Mouse (Mus musculus): Measurements from ENCODE around the gene Gnaq. TPM values are rescaled to one million over a fixed set of nuclear protein-coding genes. Genes with fewer than 3 reads are reported as not detected.
A peak's percentile ranks its signal among the peaks of the same experiment; 100 is the strongest.
"Not testable (repeated sequence)": the region's sequence is repeated elsewhere in the genome, so short reads cannot be mapped to it uniquely, and the experiment has no call there.

The Gnaq gene
- 20.9 and 27.5 TPM in 2 replicates for polyA plus RNA-seq (2016; fragmentation: Nextera tagmentation; extraction: Ambion mirVana)

GRCm38 (mm10) chr19:16132791-16132864 is at the start of gene Gnaq:
Gnaq (plus strand) TSS chr19:16132831.
- H3K36me3 ChIP-seq: no peaks in the 10 kb centered on the region
- 8% methylated on average over 14 of the region's 14 CpGs for WGBS
- no peaks in the 10 kb centered on the region for H3K27me3 ChIP-seq (ENCODE audit: low read depth, poor library complexity, severe bottlenecking)
- H3K9me3 ChIP-seq (replicated peaks): no peaks in the 10 kb centered on the region
- peak within 1 kb of the TSS; percentile 96 for H3K4me3 ChIP-seq
- H3K27ac ChIP-seq (replicated peaks): peak within 1 kb of the TSS; percentile 99
- no peak for DNase-seq (ENCODE audit: low spot score)
- H3K4me1 ChIP-seq: peaks cover 49% of the 10 kb centered on the region

- DNase-seq (ENCODE audit: low spot score); H3K4me1 ChIP-seq; H3K36me3 ChIP-seq; H3K27ac ChIP-seq (replicated peaks); H3K27me3 ChIP-seq (ENCODE audit: low read depth, poor library complexity, severe bottlenecking); H3K9me3 ChIP-seq (replicated peaks); H3K4me3 ChIP-seq: not testable (repeated sequence)
- WGBS: 96% methylated on average over 21 of the region's 21 CpGs
Measured at GRCm38 (mm10) chr19:16083981-16084630, 48.5 kb upstream of the Gnaq start.

GRCm38 (mm10) chr19:16085248-16085647 is 47.4 kb upstream of the Gnaq start:
- H3K4me3 ChIP-seq: no peak overlapping the region
- H3K9me3 ChIP-seq (replicated peaks): peaks cover 8% of the 10 kb centered on the region
- H3K4me1 ChIP-seq: no peaks in the 10 kb centered on the region
- no peak overlapping the region for H3K27ac ChIP-seq (replicated peaks)
- WGBS: 78% methylated on average over 4 of the region's 4 CpGs
- H3K27me3 ChIP-seq (ENCODE audit: low read depth, poor library complexity, severe bottlenecking): no peaks in the 10 kb centered on the region
- no peak for DNase-seq (ENCODE audit: low spot score)
- H3K36me3 ChIP-seq: no peaks in the 10 kb centered on the region

GRCm38 (mm10) chr19:16086154-16086553 is 46.5 kb upstream of the Gnaq start:
- DNase-seq (ENCODE audit: low spot score): no peak
- H3K4me3 ChIP-seq: no peak overlapping the region
- H3K36me3 ChIP-seq: no peaks in the 10 kb centered on the region
- no peaks in the 10 kb centered on the region; the same call in 1 of the 2 replicates for H3K9me3 ChIP-seq (replicated peaks)
- no peak overlapping the region for H3K27ac ChIP-seq (replicated peaks)
- no peaks in the 10 kb centered on the region for H3K4me1 ChIP-seq
- no peaks in the 10 kb centered on the region for H3K27me3 ChIP-seq (ENCODE audit: low read depth, poor library complexity, severe bottlenecking)

GRCm38 (mm10) chr19:16086581-16086980 is 46.0 kb upstream of the Gnaq start:
- Histone ChIP-seq H3K9me3 (replicated peaks) (no peaks in the 10 kb centered on the region; the same call in 1 of the 2 replicates), H3K36me3 (no peaks in the 10 kb centered on the region), H3K4me1 (no peaks in the 10 kb centered on the region), H3K27ac (replicated peaks) (no peak overlapping the region), H3K4me3 (no peak overlapping the region), H3K27me3 (ENCODE audit: low read depth, poor library complexity, severe bottlenecking) (no peaks in the 10 kb centered on the region)
- no peak for DNase-seq (ENCODE audit: low spot score)

GRCm38 (mm10) chr19:16087391-16087790 is 45.2 kb upstream of the Gnaq start:
- DNase-seq (ENCODE audit: low spot score): no peak
- Histone ChIP-seq H3K4me1 (no peaks in the 10 kb centered on the region), H3K9me3 (replicated peaks) (no peaks in the 10 kb centered on the region), H3K27ac (replicated peaks) (no peak overlapping the region), H3K36me3 (no peaks in the 10 kb centered on the region), H3K27me3 (ENCODE audit: low read depth, poor library complexity, severe bottlenecking) (no peaks in the 10 kb centered on the region), H3K4me3 (no peak overlapping the region)

- no peaks in the 10 kb centered on the region for H3K9me3 ChIP-seq (replicated peaks)
- DNase-seq (ENCODE audit: low spot score): no peak
- WGBS: 83% methylated on average over 4 of the region's 4 CpGs
- H3K27me3 ChIP-seq (ENCODE audit: low read depth, poor library complexity, severe bottlenecking): no peaks in the 10 kb centered on the region
- no peak overlapping the region for H3K4me3 ChIP-seq
- no peaks in the 10 kb centered on the region for H3K36me3 ChIP-seq
- H3K27ac ChIP-seq (replicated peaks): no peak overlapping the region
- no peaks in the 10 kb centered on the region for H3K4me1 ChIP-seq
Measured at GRCm38 (mm10) chr19:16093616-16094015, 39.0 kb upstream of the Gnaq start.

- H3K27ac ChIP-seq (replicated peaks): no peak overlapping the region
- H3K27me3 ChIP-seq (ENCODE audit: low read depth, poor library complexity, severe bottlenecking): no peaks in the 10 kb centered on the region
- whole genome bisulfite sequencing: 87% methylated on average over 3 of the region's 3 CpGs
- no peaks in the 10 kb centered on the region for H3K36me3 ChIP-seq
- H3K9me3 ChIP-seq (replicated peaks): no peaks in the 10 kb centered on the region
- no peak overlapping the region for H3K4me3 ChIP-seq
- H3K4me1 ChIP-seq: no peaks in the 10 kb centered on the region
- DNase-seq (ENCODE audit: low spot score): no peak
Measured at GRCm38 (mm10) chr19:16109901-16110300, 22.7 kb upstream of the Gnaq start.

- Histone ChIP-seq H3K9me3 (replicated peaks) (no peaks in the 10 kb centered on the region), H3K27ac (replicated peaks) (no peak overlapping the region), H3K36me3 (no peaks in the 10 kb centered on the region), H3K4me3 (no peak overlapping the region), H3K27me3 (ENCODE audit: low read depth, poor library complexity, severe bottlenecking) (no peaks in the 10 kb centered on the region), H3K4me1 (no peaks in the 10 kb centered on the region)
- no peak for DNase-seq (ENCODE audit: low spot score)
- WGBS: 93% methylated on average over 3 of the region's 3 CpGs
Measured at GRCm38 (mm10) chr19:16110670-16111069, 22.0 kb upstream of the Gnaq start.

GRCm38 (mm10) chr19:16113295-16113694 is 19.3 kb upstream of the Gnaq start:
- H3K4me1 ChIP-seq: no peaks in the 10 kb centered on the region
- no peaks in the 10 kb centered on the region for H3K27me3 ChIP-seq (ENCODE audit: low read depth, poor library complexity, severe bottlenecking)
- no peaks in the 10 kb centered on the region for H3K36me3 ChIP-seq
- WGBS: 87% methylated on average over 1 of the region's 1 CpGs
- H3K9me3 ChIP-seq (replicated peaks): no peaks in the 10 kb centered on the region
- no peak overlapping the region for H3K4me3 ChIP-seq
- H3K27ac ChIP-seq (replicated peaks): no peak overlapping the region
- no peak for DNase-seq (ENCODE audit: low spot score)

GRCm38 (mm10) chr19:16118421-16118820 is 14.2 kb upstream of the Gnaq start:
- H3K36me3 ChIP-seq: no peaks in the 10 kb centered on the region
- no peaks in the 10 kb centered on the region for H3K4me1 ChIP-seq
- no peak for DNase-seq (ENCODE audit: low spot score)
- no peak overlapping the region for H3K27ac ChIP-seq (replicated peaks)
- no peaks in the 10 kb centered on the region for H3K9me3 ChIP-seq (replicated peaks)
- WGBS: 79% methylated on average over 4 of the region's 4 CpGs
- H3K4me3 ChIP-seq: no peak overlapping the region
- H3K27me3 ChIP-seq (ENCODE audit: low read depth, poor library complexity, severe bottlenecking): no peaks in the 10 kb centered on the region

- Histone ChIP-seq H3K4me1 (no peaks in the 10 kb centered on the region), H3K27ac (replicated peaks) (no peak overlapping the region), H3K36me3 (no peaks in the 10 kb centered on the region), H3K4me3 (no peak overlapping the region), H3K9me3 (replicated peaks) (no peaks in the 10 kb centered on the region), H3K27me3 (ENCODE audit: low read depth, poor library complexity, severe bottlenecking) (no peaks in the 10 kb centered on the region)
- 93% methylated on average over 2 of the region's 2 CpGs for WGBS
- DNase-seq (ENCODE audit: low spot score): no peak
Measured at GRCm38 (mm10) chr19:16121301-16121700, 11.3 kb upstream of the Gnaq start.

- no peak for DNase-seq (ENCODE audit: low spot score)
- H3K9me3 ChIP-seq (replicated peaks): no peaks in the 10 kb centered on the region
- no peaks in the 10 kb centered on the region for H3K36me3 ChIP-seq
- no peak overlapping the region for H3K27ac ChIP-seq (replicated peaks)
- H3K4me1 ChIP-seq: peaks cover 17% of the 10 kb centered on the region
- no peaks in the 10 kb centered on the region for H3K27me3 ChIP-seq (ENCODE audit: low read depth, poor library complexity, severe bottlenecking)
- no peak overlapping the region for H3K4me3 ChIP-seq
- WGBS: 53% methylated on average over 5 of the region's 5 CpGs
Measured at GRCm38 (mm10) chr19:16128715-16129114, 3.9 kb upstream of the Gnaq start.

- 90% methylated on average over 2 of the region's 2 CpGs for WGBS
- no peak overlapping the region for H3K4me3 ChIP-seq
- H3K27ac ChIP-seq (replicated peaks): no peak overlapping the region
- H3K4me1 ChIP-seq: peaks cover 20% of the 10 kb centered on the region
- DNase-seq (ENCODE audit: low spot score): no peak
- no peaks in the 10 kb centered on the region for H3K9me3 ChIP-seq (replicated peaks)
- H3K36me3 ChIP-seq: no peaks in the 10 kb centered on the region
- no peaks in the 10 kb centered on the region for H3K27me3 ChIP-seq (ENCODE audit: low read depth, poor library complexity, severe bottlenecking)
Measured at GRCm38 (mm10) chr19:16129171-16129570, 3.5 kb upstream of the Gnaq start.

All from midbrain, embryonic 10.5 days (tissue).